Mouse (Mus musculus): ENCODE results near the gene B3gnt8. TPM values are rescaled to one million over a fixed set of nuclear protein-coding genes. Genes with fewer than 3 reads are reported as not detected.
"Not testable (repeated sequence)": the region's sequence is repeated elsewhere in the genome, so short reads cannot be mapped to it uniquely, and the experiment has no call there.

Gene B3gnt8
- 28.7 and 32.8 TPM in 2 replicates for polyA plus RNA-seq (2012; rRNA removed)

GRCm38 (mm10) chr7:25626509-25627430 is at the start of gene B3gnt8:
Gene B3gnt8, plus strand, starts transcription at chr7:25626654.
- no peaks in the 10 kb centered on the region for H3K27me3 ChIP-seq (ENCODE audit: control insufficient read depth, insufficient read depth, low read length)
- peaks cover 27% of the 10 kb centered on the region for H3K4me1 ChIP-seq (replicated peaks; ENCODE audit: control insufficient read depth, insufficient read depth, low read length)
- no peak for TF ChIP-seq CTCF (IDR thresholded peaks at IDR 0.05; ENCODE audit: borderline replicate concordance, control insufficient read depth, extremely low read depth, insufficient read depth, low read length, poor library complexity)
- TF ChIP-seq POLR2A (IDR thresholded peaks at IDR 0.05; ENCODE audit: control insufficient read depth, extremely low read depth, insufficient read depth, low read length, poor library complexity), result no peak
- peak within 1 kb of the TSS; percentile 52 for H3K4me3 ChIP-seq (ENCODE audit: control insufficient read depth, insufficient read depth, low read length)
- H3K27ac ChIP-seq (ENCODE audit: control insufficient read depth, insufficient read depth, low read length), result peak within 1 kb of the TSS; percentile 1; the same call in 1 of the 2 replicates
- 27% methylated on average over 29 of the region's 29 CpGs for WGBS
- peak; percentile 59 for DNase-seq
- H3K36me3 ChIP-seq (ENCODE audit: control insufficient read depth, insufficient read depth, low read length), result no peaks in the 10 kb centered on the region

GRCm38 (mm10) chr7:25576793-25577437 is 49.5 kb upstream of the B3gnt8 start:
- peak; percentile 27 for DNase-seq
- peaks cover 24% of the 10 kb centered on the region for H3K4me1 ChIP-seq (replicated peaks; ENCODE audit: control insufficient read depth, insufficient read depth, low read length)
- H3K27me3 ChIP-seq (ENCODE audit: control insufficient read depth, insufficient read depth, low read length); H3K4me3 ChIP-seq (ENCODE audit: control insufficient read depth, insufficient read depth, low read length); H3K36me3 ChIP-seq (ENCODE audit: control insufficient read depth, insufficient read depth, low read length): not testable (repeated sequence)
- peak overlapping the region; percentile 87 for H3K27ac ChIP-seq (ENCODE audit: control insufficient read depth, insufficient read depth, low read length)
- 55% methylated on average over 14 of the region's 14 CpGs for WGBS

GRCm38 (mm10) chr7:25579441-25579840 is 47.0 kb upstream of the B3gnt8 start:
- TF ChIP-seq POLR2A (IDR thresholded peaks at IDR 0.05; ENCODE audit: control insufficient read depth, extremely low read depth, insufficient read depth, low read length, poor library complexity) (no peak), CTCF (IDR thresholded peaks at IDR 0.05; ENCODE audit: borderline replicate concordance, control insufficient read depth, extremely low read depth, insufficient read depth, low read length, poor library complexity) (no peak)
- WGBS, result 89% methylated on average over 10 of the region's 10 CpGs
- H3K36me3 ChIP-seq (ENCODE audit: control insufficient read depth, insufficient read depth, low read length), result no peaks in the 10 kb centered on the region

GRCm38 (mm10) chr7:25582301-25582810 is 44.1 kb upstream of the B3gnt8 start:
- Histone ChIP-seq H3K27ac (ENCODE audit: control insufficient read depth, insufficient read depth, low read length) (no peak overlapping the region), H3K4me1 (replicated peaks; ENCODE audit: control insufficient read depth, insufficient read depth, low read length) (peaks cover 3% of the 10 kb centered on the region), H3K27me3 (ENCODE audit: control insufficient read depth, insufficient read depth, low read length) (no peaks in the 10 kb centered on the region), H3K4me3 (ENCODE audit: control insufficient read depth, insufficient read depth, low read length) (no peak overlapping the region), H3K36me3 (ENCODE audit: control insufficient read depth, insufficient read depth, low read length) (no peaks in the 10 kb centered on the region)
- WGBS, result 96% methylated on average over 15 of the region's 15 CpGs
- no peak for DNase-seq
- no peak for TF ChIP-seq CTCF (IDR thresholded peaks at IDR 0.05; ENCODE audit: borderline replicate concordance, control insufficient read depth, extremely low read depth, insufficient read depth, low read length, poor library complexity)
- no peak for TF ChIP-seq POLR2A (IDR thresholded peaks at IDR 0.05; ENCODE audit: control insufficient read depth, extremely low read depth, insufficient read depth, low read length, poor library complexity)

More at GRCm38 (mm10) chr7:25579441-25579840, 47.0 kb upstream of the B3gnt8 start:
- Histone ChIP-seq H3K27me3 (ENCODE audit: control insufficient read depth, insufficient read depth, low read length) (no peaks in the 10 kb centered on the region), H3K4me3 (ENCODE audit: control insufficient read depth, insufficient read depth, low read length) (no peak overlapping the region), H3K4me1 (replicated peaks; ENCODE audit: control insufficient read depth, insufficient read depth, low read length) (peaks cover 24% of the 10 kb centered on the region), H3K27ac (ENCODE audit: control insufficient read depth, insufficient read depth, low read length) (no peak overlapping the region)
- no peak for DNase-seq

GRCm38 (mm10) chr7:25584651-25585050 is 41.8 kb upstream of the B3gnt8 start:
- Histone ChIP-seq H3K27me3 (ENCODE audit: control insufficient read depth, insufficient read depth, low read length) (no peaks in the 10 kb centered on the region), H3K27ac (ENCODE audit: control insufficient read depth, insufficient read depth, low read length) (no peak overlapping the region), H3K4me3 (ENCODE audit: control insufficient read depth, insufficient read depth, low read length) (no peak overlapping the region), H3K4me1 (replicated peaks; ENCODE audit: control insufficient read depth, insufficient read depth, low read length) (no peaks in the 10 kb centered on the region), H3K36me3 (ENCODE audit: control insufficient read depth, insufficient read depth, low read length) (no peaks in the 10 kb centered on the region)
- no peak for DNase-seq
- WGBS, result 94% methylated on average over 5 of the region's 5 CpGs
- TF ChIP-seq CTCF (IDR thresholded peaks at IDR 0.05; ENCODE audit: borderline replicate concordance, control insufficient read depth, extremely low read depth, insufficient read depth, low read length, poor library complexity), result no peak
- no peak for TF ChIP-seq POLR2A (IDR thresholded peaks at IDR 0.05; ENCODE audit: control insufficient read depth, extremely low read depth, insufficient read depth, low read length, poor library complexity)

GRCm38 (mm10) chr7:25585351-25586204 is 40.9 kb upstream of the B3gnt8 start:
- H3K27me3 ChIP-seq (ENCODE audit: control insufficient read depth, insufficient read depth, low read length), result no peaks in the 10 kb centered on the region
- no peak for DNase-seq
- TF ChIP-seq POLR2A (IDR thresholded peaks at IDR 0.05; ENCODE audit: control insufficient read depth, extremely low read depth, insufficient read depth, low read length, poor library complexity) (no peak), CTCF (IDR thresholded peaks at IDR 0.05; ENCODE audit: borderline replicate concordance, control insufficient read depth, extremely low read depth, insufficient read depth, low read length, poor library complexity) (no peak)
- no peak overlapping the region for H3K4me3 ChIP-seq (ENCODE audit: control insufficient read depth, insufficient read depth, low read length)
- H3K36me3 ChIP-seq (ENCODE audit: control insufficient read depth, insufficient read depth, low read length), result no peaks in the 10 kb centered on the region
- no peaks in the 10 kb centered on the region for H3K4me1 ChIP-seq (replicated peaks; ENCODE audit: control insufficient read depth, insufficient read depth, low read length)
- no peak overlapping the region for H3K27ac ChIP-seq (ENCODE audit: control insufficient read depth, insufficient read depth, low read length)
- WGBS, result 87% methylated on average over 9 of the region's 9 CpGs

Data from thymus, adult 2 months (tissue).